Mouse (Mus musculus) heart, embryonic 13.5 days (tissue): ENCODE data around the gene Dis3l2. TPM values are rescaled to one million over a fixed set of nuclear protein-coding genes. Genes with fewer than 3 reads are reported as not detected.
A peak's percentile ranks its signal among the peaks of the same experiment; 100 is the strongest.

Source experiments
- ATAC-seq: fragments of 200-750 bp; cut with Nextera tagmentation; 2 replicates; pipeline ENCODE4 v1.8.0; 2017; ENCODE audit warnings: moderate TSS enrichment; ENCODE audit not compliant: insufficient number of reproducible peaks, low FRiP score, low TSS enrichment; ENCODE audit errors: extremely low read depth
- H3K27ac ChIP-seq: fragments of 300-500 bp; sonication (generic); replicated peaks from 2 replicates; pipeline ENCODE4 v1.5.1; 2015; ENCODE audit warnings: moderate library complexity, mild to moderate bottlenecking, inconsistent platforms
- H3K27me3 ChIP-seq: fragments of 300-500 bp; sonication (generic); replicated peaks from 2 replicates; pipeline ENCODE4 v1.6.1; 2015; ENCODE audit warnings: mild to moderate bottlenecking, inconsistent platforms
- H3K36me3 ChIP-seq: fragments of 300-500 bp; sonication (generic); 2 replicates; pipeline ENCODE4 v1.6.1; 2015; ENCODE audit warnings: mild to moderate bottlenecking, inconsistent platforms
- H3K4me1 ChIP-seq: fragments of 300-500 bp; sonication (generic); 2 replicates; pipeline ENCODE4 v1.6.1; 2015; ENCODE audit warnings: inconsistent platforms
- H3K4me2 ChIP-seq: fragments of 300-500 bp; sonication (generic); 2 replicates; pipeline ENCODE4 v1.6.1; 2015; ENCODE audit warnings: inconsistent platforms, mild to moderate bottlenecking, moderate library complexity
- H3K4me3 ChIP-seq: fragments of 300-500 bp; sonication (generic); 2 replicates; pipeline ENCODE4 v1.5.1; 2015; ENCODE audit warnings: moderate library complexity, mild to moderate bottlenecking, inconsistent platforms
- H3K9ac ChIP-seq: fragments of 300-500 bp; sonication (generic); 2 replicates; pipeline ENCODE4 v1.6.1; 2015; ENCODE audit warnings: inconsistent platforms, mild to moderate bottlenecking, moderate library complexity
- H3K9me3 ChIP-seq: fragments of 300-500 bp; sonication (generic); 2 replicates; pipeline ENCODE4 v1.6.1; 2016; ENCODE audit warnings: inconsistent platforms
- WGBS: fragments of 180-500 bp; shearing (Covaris S2); methylation state at CpG from one replicate; pipeline ENCODE4 v1.1.7; 2015; ENCODE audit warnings: mixed read lengths; 5-methylcytosine and 5-hydroxymethylcytosine counted together
- polyA plus RNA-seq: library from polyadenylated mRNA; unstranded; fragments of >200 nt; fragmentation: Nextera tagmentation; extraction: Ambion mirVana; gene quantifications from 2 replicates; pipeline ENCODE4 v1.2.1, GENCODE M21; 2015

Gene Dis3l2
- polyA plus RNA-seq = 15.0 and 16.4 TPM in 2 replicates

- Histone ChIP-seq H3K4me1 (peaks cover 20% of the 10 kb centered on the region), H3K9me3 (no peaks in the 10 kb centered on the region), H3K4me3 (peak within 1 kb of the TSS; percentile 95), H3K27me3 (no peaks in the 10 kb centered on the region), H3K4me2 (peak within 1 kb of the TSS; percentile 92), H3K36me3 (no peaks in the 10 kb centered on the region), H3K27ac (peak within 1 kb of the TSS; percentile 89), H3K9ac (peak within 1 kb of the TSS; percentile 96)
- peak; percentile 46; the same call in 1 of the 2 replicates for ATAC-seq
- 3% methylated on average over 46 of the region's 54 CpGs for WGBS
Measured at GRCm38 (mm10) chr1:86703300-86703964, at the start of gene Dis3l2. TSS of gene Dis3l2 (plus strand) at chr1:86703808.

GRCm38 (mm10) chr1:86657071-86657470 lies 46.5 kb upstream of the Dis3l2 start:
- WGBS = 55% methylated on average over 5 of the region's 5 CpGs
- no peak overlapping the region for H3K4me2 ChIP-seq

GRCm38 (mm10) chr1:86665091-86665490 lies 38.5 kb upstream of the Dis3l2 start:
- H3K36me3 ChIP-seq = no peaks in the 10 kb centered on the region
- H3K27ac ChIP-seq = no peak overlapping the region
- no peak overlapping the region for H3K4me2 ChIP-seq
- H3K4me1 ChIP-seq = peaks cover 6% of the 10 kb centered on the region
- no peaks in the 10 kb centered on the region for H3K9me3 ChIP-seq
- no peak overlapping the region for H3K4me3 ChIP-seq
- ATAC-seq = no peak
- 50% methylated on average over 2 of the region's 2 CpGs for WGBS
- peaks cover 52% of the 10 kb centered on the region for H3K27me3 ChIP-seq
- no peak overlapping the region for H3K9ac ChIP-seq

More at GRCm38 (mm10) chr1:86657071-86657470, 46.5 kb upstream of the Dis3l2 start:
- Histone ChIP-seq H3K9me3 (no peaks in the 10 kb centered on the region), H3K4me1 (no peaks in the 10 kb centered on the region), H3K27ac (no peak overlapping the region), H3K27me3 (peaks cover 26% of the 10 kb centered on the region), H3K4me3 (no peak overlapping the region), H3K9ac (no peak overlapping the region), H3K36me3 (no peaks in the 10 kb centered on the region)
- no peak for ATAC-seq

- WGBS = 2% methylated on average over 44 of the region's 44 CpGs
- ATAC-seq = no peak
- Histone ChIP-seq H3K9ac (peak overlapping the region; percentile 72), H3K27me3 (peaks cover 84% of the 10 kb centered on the region), H3K4me1 (peaks cover 10% of the 10 kb centered on the region), H3K27ac (no peak overlapping the region), H3K9me3 (no peaks in the 10 kb centered on the region), H3K4me2 (peak overlapping the region; percentile 90), H3K4me3 (peak overlapping the region; percentile 57), H3K36me3 (no peaks in the 10 kb centered on the region)
Measured at GRCm38 (mm10) chr1:86669552-86670273, 33.9 kb upstream of the Dis3l2 start.

GRCm38 (mm10) chr1:86670279-86671038 lies 33.1 kb upstream of the Dis3l2 start, which contains the start of gene Nppc:
TSS of gene Nppc (minus strand) at chr1:86670571.
- peaks cover 10% of the 10 kb centered on the region for H3K4me1 ChIP-seq
- H3K4me3 ChIP-seq = peak within 1 kb of the TSS; percentile 57
- ATAC-seq = peak; percentile 77
- peaks cover 88% of the 10 kb centered on the region for H3K27me3 ChIP-seq
- H3K9ac ChIP-seq = peak within 1 kb of the TSS; percentile 72
- H3K36me3 ChIP-seq = no peaks in the 10 kb centered on the region
- no peak within 1 kb of the TSS for H3K27ac ChIP-seq
- 3% methylated on average over 57 of the region's 59 CpGs for WGBS
- H3K9me3 ChIP-seq = no peaks in the 10 kb centered on the region
- peak within 1 kb of the TSS; percentile 90 for H3K4me2 ChIP-seq

- no peak overlapping the region for H3K9ac ChIP-seq
- H3K27ac ChIP-seq = no peak overlapping the region
- no peaks in the 10 kb centered on the region for H3K36me3 ChIP-seq
- no peak overlapping the region for H3K4me2 ChIP-seq
- H3K4me3 ChIP-seq = no peak overlapping the region
- H3K27me3 ChIP-seq = peaks cover 70% of the 10 kb centered on the region
- peaks cover 10% of the 10 kb centered on the region for H3K4me1 ChIP-seq
- H3K9me3 ChIP-seq = no peaks in the 10 kb centered on the region
- ATAC-seq = no peak
- whole genome bisulfite sequencing = 60% methylated on average over 9 of the region's 9 CpGs
Measured at GRCm38 (mm10) chr1:86674385-86674784, 29.2 kb upstream of the Dis3l2 start.

GRCm38 (mm10) chr1:86675126-86675525 lies 28.5 kb upstream of the Dis3l2 start:
- Histone ChIP-seq H3K9me3 (no peaks in the 10 kb centered on the region), H3K27me3 (peaks cover 64% of the 10 kb centered on the region), H3K9ac (no peak overlapping the region), H3K4me3 (no peak overlapping the region), H3K4me2 (no peak overlapping the region), H3K4me1 (peaks cover 5% of the 10 kb centered on the region), H3K36me3 (no peaks in the 10 kb centered on the region), H3K27ac (no peak overlapping the region)
- ATAC-seq = no peak
- 80% methylated on average over 12 of the region's 12 CpGs for WGBS

- Histone ChIP-seq H3K4me1 (no peaks in the 10 kb centered on the region), H3K9me3 (no peaks in the 10 kb centered on the region), H3K27me3 (peaks cover 44% of the 10 kb centered on the region), H3K36me3 (no peaks in the 10 kb centered on the region), H3K4me2 (no peak overlapping the region), H3K9ac (no peak overlapping the region), H3K27ac (no peak overlapping the region), H3K4me3 (no peak overlapping the region)
- ATAC-seq = no peak
- 65% methylated on average over 3 of the region's 3 CpGs for WGBS
Measured at GRCm38 (mm10) chr1:86677624-86678023, 26.0 kb upstream of the Dis3l2 start.

- Histone ChIP-seq H3K27ac (no peak overlapping the region), H3K27me3 (peaks cover 34% of the 10 kb centered on the region), H3K4me1 (no peaks in the 10 kb centered on the region), H3K9ac (no peak overlapping the region), H3K36me3 (no peaks in the 10 kb centered on the region), H3K4me2 (no peak overlapping the region), H3K4me3 (no peak overlapping the region), H3K9me3 (no peaks in the 10 kb centered on the region)
- WGBS = 77% methylated on average over 10 of the region's 10 CpGs
- no peak for ATAC-seq
Measured at GRCm38 (mm10) chr1:86678667-86679066, 24.9 kb upstream of the Dis3l2 start.

- no peaks in the 10 kb centered on the region for H3K36me3 ChIP-seq
- no peak overlapping the region for H3K4me2 ChIP-seq
- H3K4me1 ChIP-seq = no peaks in the 10 kb centered on the region; the same call in 1 of the 2 replicates
- H3K9ac ChIP-seq = no peak overlapping the region
- H3K4me3 ChIP-seq = no peak overlapping the region
- no peak for ATAC-seq
- peaks cover 4% of the 10 kb centered on the region; the same call in 1 of the 2 replicates for H3K27me3 ChIP-seq
- no peaks in the 10 kb centered on the region for H3K9me3 ChIP-seq
- WGBS = 66% methylated on average over 4 of the region's 4 CpGs
- no peak overlapping the region for H3K27ac ChIP-seq
Measured at GRCm38 (mm10) chr1:86687236-86687635, 16.4 kb upstream of the Dis3l2 start.

- H3K9me3 ChIP-seq = no peaks in the 10 kb centered on the region
- no peaks in the 10 kb centered on the region for H3K27me3 ChIP-seq
- no peaks in the 10 kb centered on the region; the same call in 1 of the 2 replicates for H3K4me1 ChIP-seq
- no peak overlapping the region for H3K9ac ChIP-seq
- H3K4me2 ChIP-seq = no peak overlapping the region
- WGBS = 66% methylated on average over 5 of the region's 5 CpGs
- H3K27ac ChIP-seq = no peak overlapping the region
- no peak for ATAC-seq
- H3K4me3 ChIP-seq = no peak overlapping the region
- H3K36me3 ChIP-seq = no peaks in the 10 kb centered on the region
Measured at GRCm38 (mm10) chr1:86691027-86691426, 12.6 kb upstream of the Dis3l2 start.
